Mouse (Mus musculus) bone marrow macrophage, adult 2 months (primary cell): ENCODE measurements around the gene Trim46.

Experiments used
- CTCF ChIP-seq: IDR thresholded peaks from 2 replicates; pipeline ENCODE4 v1.5.1; 2012; ENCODE audit warnings: low read depth, mild to moderate bottlenecking, low read length, moderate library complexity
- POLR2A ChIP-seq: IDR thresholded peaks from 2 replicates; pipeline ENCODE4 v1.6.1; 2012; ENCODE audit warnings: mild to moderate bottlenecking, low read depth, low read length, borderline replicate concordance

- TF ChIP-seq CTCF: no peak
- TF ChIP-seq POLR2A: no peak
These were observed 24.9 kb downstream of the Trim46 start for GRCm38 (mm10) chr3:89221167-89221566.
